Mouse (Mus musculus): ENCODE results near the gene Ssmem1.

GRCm38 (mm10) chr6:30554092-30554491 lies 44.4 kb downstream of the Ssmem1 start:
- no peak for TF ChIP-seq CTCF (IDR thresholded peaks at IDR 0.05; ENCODE audit: low read depth, low read length)
- no peak for TF ChIP-seq POLR2A (IDR thresholded peaks at IDR 0.05; ENCODE audit: insufficient read depth, low read length)
- TF ChIP-seq EP300 (IDR thresholded peaks at IDR 0.05; ENCODE audit: insufficient read depth, low read depth, low read length) = no peak

All from ES-Bruce4 (cell line).